Mouse (Mus musculus): ENCODE results near the gene Rasgef1a. TPM values are rescaled to one million over a fixed set of nuclear protein-coding genes. Genes with fewer than 3 reads are reported as not detected.

Gene Rasgef1a
- polyA plus RNA-seq, 1 experiment from 2014 or later, result not detected

DNA sequence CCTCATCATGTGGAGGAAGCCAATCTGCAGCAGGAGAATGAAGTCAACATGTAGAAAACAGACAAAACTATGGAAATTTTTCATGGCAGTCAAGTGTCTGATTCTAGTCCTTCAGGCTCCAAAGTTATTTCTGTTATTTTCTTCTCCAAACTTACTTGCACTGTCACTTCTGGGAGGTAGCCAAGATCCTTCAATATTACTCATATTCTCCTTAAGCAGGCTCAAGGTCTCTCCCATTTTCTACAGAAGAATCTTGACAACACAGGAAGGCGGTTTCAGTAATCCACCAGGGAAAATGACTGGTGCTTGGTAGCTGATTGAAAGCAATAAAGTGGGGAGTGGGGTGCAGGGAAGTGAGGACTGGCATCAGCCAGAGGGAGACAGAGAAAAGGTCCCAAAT is 111.5 kb downstream of the Rasgef1a start:
- no peak for ATAC-seq (ENCODE audit: low FRiP score)
- H3K36me3 ChIP-seq (ENCODE audit: control insufficient read depth, insufficient read depth, low read length), result no peaks in the 10 kb centered on the region
- H3K27me3 ChIP-seq (ENCODE audit: control insufficient read depth, insufficient read depth, low read length), result no peaks in the 10 kb centered on the region
- WGBS, result 84% methylated on average over 1 of the region's 1 CpGs
- H3K4me1 ChIP-seq (replicated peaks; ENCODE audit: control insufficient read depth, insufficient read depth, low read length), result no peaks in the 10 kb centered on the region
- H3K4me3 ChIP-seq (ENCODE audit: low read depth, low read length), result no peak overlapping the region
- H3K27ac ChIP-seq (ENCODE audit: low read depth, low read length), result no peak overlapping the region
- no peaks in the 10 kb centered on the region for H3K9me3 ChIP-seq (ENCODE audit: control insufficient read depth, low read length)
- DNase-seq (ENCODE audit: low spot score), result no peak
- H3K9ac ChIP-seq (ENCODE audit: low read depth, low read length), result no peak overlapping the region
- no peak overlapping the region for H3K4me2 ChIP-seq (replicated peaks; ENCODE audit: low read depth, low read length)

DNA sequence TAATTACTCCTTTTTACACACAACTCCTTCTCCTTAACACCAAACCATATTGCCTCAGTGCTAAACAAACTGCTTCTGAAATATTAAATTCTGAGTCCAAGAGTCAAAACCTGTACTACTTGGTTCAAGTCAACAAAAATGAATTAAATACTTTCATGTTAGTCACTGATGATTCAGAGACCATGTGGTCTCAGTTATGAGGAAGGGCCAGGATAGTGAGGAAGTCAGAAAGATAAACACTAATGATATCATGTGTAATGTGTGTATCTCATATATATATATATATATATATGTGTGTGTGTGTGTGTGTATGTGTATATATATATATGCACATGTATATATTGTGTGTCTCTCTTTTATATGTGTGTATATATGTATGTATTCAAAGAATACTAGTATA is 115.3 kb downstream of the Rasgef1a start:
- Histone ChIP-seq H3K9me3 (ENCODE audit: control insufficient read depth, low read length) (no peaks in the 10 kb centered on the region), H3K4me2 (replicated peaks; ENCODE audit: low read depth, low read length) (no peak overlapping the region), H3K4me1 (replicated peaks; ENCODE audit: control insufficient read depth, insufficient read depth, low read length) (no peaks in the 10 kb centered on the region), H3K27ac (ENCODE audit: low read depth, low read length) (no peak overlapping the region), H3K4me3 (ENCODE audit: low read depth, low read length) (no peak overlapping the region), H3K9ac (ENCODE audit: low read depth, low read length) (no peak overlapping the region), H3K36me3 (ENCODE audit: control insufficient read depth, insufficient read depth, low read length) (no peaks in the 10 kb centered on the region), H3K27me3 (ENCODE audit: control insufficient read depth, insufficient read depth, low read length) (no peaks in the 10 kb centered on the region)
- DNase-seq (ENCODE audit: low spot score), result no peak
- no peak for ATAC-seq (ENCODE audit: low FRiP score)

GRCm38 (mm10) chr6:118127198-118127597 is 116.0 kb downstream of the Rasgef1a start:
- ATAC-seq (ENCODE audit: low FRiP score), result no peak
- WGBS, result 86% methylated on average over 7 of the region's 7 CpGs
- H3K9ac ChIP-seq (ENCODE audit: low read depth, low read length), result no peak overlapping the region

DNA sequence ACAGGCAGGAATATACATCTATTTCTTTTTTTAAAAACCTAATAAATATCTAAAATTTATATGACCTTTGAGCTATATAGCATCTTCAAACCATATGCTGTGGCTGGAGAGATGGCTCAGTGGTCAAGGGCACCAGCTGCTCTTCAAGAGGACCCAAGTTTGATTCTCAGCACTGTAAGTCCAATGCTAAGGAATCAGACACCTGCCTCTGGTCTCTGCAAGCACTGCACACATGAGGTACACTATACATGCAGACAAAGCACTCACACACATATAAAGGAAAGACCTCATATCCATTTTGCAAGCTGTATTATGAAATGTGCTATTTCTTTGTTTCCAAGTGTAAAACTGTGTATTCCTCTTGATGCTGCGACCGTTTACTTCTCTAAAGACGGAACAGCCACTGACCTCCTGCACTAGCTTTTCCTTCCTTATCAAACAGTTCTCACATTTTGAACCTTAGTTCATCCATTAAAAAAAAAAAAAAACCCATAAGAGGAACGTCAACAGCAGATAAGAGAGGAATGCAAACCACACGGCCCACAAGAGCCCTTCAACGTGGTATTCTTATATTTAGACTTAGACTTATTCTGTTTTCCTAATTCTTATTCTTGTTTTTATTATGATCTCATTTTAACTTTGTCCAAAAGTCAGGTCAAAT is 116.7 kb downstream of the Rasgef1a start:
- Histone ChIP-seq H3K9ac (ENCODE audit: low read depth, low read length) (no peak overlapping the region), H3K27ac (ENCODE audit: low read depth, low read length) (no peak overlapping the region), H3K4me2 (replicated peaks; ENCODE audit: low read depth, low read length) (no peak overlapping the region), H3K36me3 (ENCODE audit: control insufficient read depth, insufficient read depth, low read length) (no peaks in the 10 kb centered on the region), H3K4me1 (replicated peaks; ENCODE audit: control insufficient read depth, insufficient read depth, low read length) (no peaks in the 10 kb centered on the region), H3K27me3 (ENCODE audit: control insufficient read depth, insufficient read depth, low read length) (no peaks in the 10 kb centered on the region), H3K4me3 (ENCODE audit: low read depth, low read length) (no peak overlapping the region), H3K9me3 (ENCODE audit: control insufficient read depth, low read length) (no peaks in the 10 kb centered on the region)
- 85% methylated on average over 6 of the region's 6 CpGs for WGBS
- DNase-seq (ENCODE audit: low spot score) (no peak), ATAC-seq (ENCODE audit: low FRiP score) (no peak)

More at GRCm38 (mm10) chr6:118127198-118127597, 116.0 kb downstream of the Rasgef1a start:
- Histone ChIP-seq H3K4me2 (replicated peaks; ENCODE audit: low read depth, low read length) (no peak overlapping the region), H3K9me3 (ENCODE audit: control insufficient read depth, low read length) (no peaks in the 10 kb centered on the region), H3K4me3 (ENCODE audit: low read depth, low read length) (no peak overlapping the region), H3K27ac (ENCODE audit: low read depth, low read length) (no peak overlapping the region), H3K27me3 (ENCODE audit: control insufficient read depth, insufficient read depth, low read length) (no peaks in the 10 kb centered on the region), H3K4me1 (replicated peaks; ENCODE audit: control insufficient read depth, insufficient read depth, low read length) (no peaks in the 10 kb centered on the region), H3K36me3 (ENCODE audit: control insufficient read depth, insufficient read depth, low read length) (no peaks in the 10 kb centered on the region)
- DNase-seq (ENCODE audit: low spot score), result no peak

DNA sequence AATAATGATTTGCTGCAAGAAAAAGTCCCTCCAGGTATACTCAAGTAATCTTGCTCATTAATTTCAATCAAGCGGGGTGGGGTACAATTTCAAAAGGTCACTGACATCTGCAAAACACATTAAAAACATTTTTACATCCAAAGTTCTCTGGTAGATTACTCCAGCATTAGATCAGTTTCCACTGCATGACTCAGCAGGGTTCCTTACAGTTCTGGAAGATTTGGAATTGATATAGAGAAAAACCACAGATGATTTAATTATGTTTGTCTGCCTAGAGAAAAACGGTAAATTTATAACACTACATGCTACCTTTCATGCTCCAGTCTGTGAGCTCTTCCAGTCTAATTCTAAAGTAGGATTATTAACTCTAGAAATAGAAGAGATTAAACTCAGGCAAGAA is 118.8 kb downstream of the Rasgef1a start:
- Histone ChIP-seq H3K4me3 (ENCODE audit: low read depth, low read length) (no peak overlapping the region), H3K36me3 (ENCODE audit: control insufficient read depth, insufficient read depth, low read length) (no peaks in the 10 kb centered on the region), H3K4me2 (replicated peaks; ENCODE audit: low read depth, low read length) (no peak overlapping the region), H3K9me3 (ENCODE audit: control insufficient read depth, low read length) (no peaks in the 10 kb centered on the region), H3K4me1 (replicated peaks; ENCODE audit: control insufficient read depth, insufficient read depth, low read length) (no peaks in the 10 kb centered on the region), H3K27me3 (ENCODE audit: control insufficient read depth, insufficient read depth, low read length) (no peaks in the 10 kb centered on the region), H3K27ac (ENCODE audit: low read depth, low read length) (no peak overlapping the region), H3K9ac (ENCODE audit: low read depth, low read length) (no peak overlapping the region)
- 90% methylated on average over 2 of the region's 2 CpGs for WGBS
- ATAC-seq (ENCODE audit: low FRiP score) (no peak), DNase-seq (ENCODE audit: low spot score) (no peak)

GRCm38 (mm10) chr6:118134461-118134860 is 123.2 kb downstream of the Rasgef1a start:
- H3K27me3 ChIP-seq (ENCODE audit: control insufficient read depth, insufficient read depth, low read length), result no peaks in the 10 kb centered on the region
- WGBS, result 82% methylated on average over 1 of the region's 1 CpGs
- no peak overlapping the region for H3K9ac ChIP-seq (ENCODE audit: low read depth, low read length)
- no peak overlapping the region for H3K4me3 ChIP-seq (ENCODE audit: low read depth, low read length)
- H3K4me2 ChIP-seq (replicated peaks; ENCODE audit: low read depth, low read length), result no peak overlapping the region
- DNase-seq (ENCODE audit: low spot score), result no peak
- H3K27ac ChIP-seq (ENCODE audit: low read depth, low read length), result no peak overlapping the region
- ATAC-seq (ENCODE audit: low FRiP score), result no peak
- no peaks in the 10 kb centered on the region for H3K4me1 ChIP-seq (replicated peaks; ENCODE audit: control insufficient read depth, insufficient read depth, low read length)
- H3K36me3 ChIP-seq (ENCODE audit: control insufficient read depth, insufficient read depth, low read length), result no peaks in the 10 kb centered on the region
- no peaks in the 10 kb centered on the region for H3K9me3 ChIP-seq (ENCODE audit: control insufficient read depth, low read length)

- 79% methylated on average over 2 of the region's 2 CpGs for WGBS
These were observed 125.9 kb downstream of the Rasgef1a start for GRCm38 (mm10) chr6:118137148-118137547.

DNA sequence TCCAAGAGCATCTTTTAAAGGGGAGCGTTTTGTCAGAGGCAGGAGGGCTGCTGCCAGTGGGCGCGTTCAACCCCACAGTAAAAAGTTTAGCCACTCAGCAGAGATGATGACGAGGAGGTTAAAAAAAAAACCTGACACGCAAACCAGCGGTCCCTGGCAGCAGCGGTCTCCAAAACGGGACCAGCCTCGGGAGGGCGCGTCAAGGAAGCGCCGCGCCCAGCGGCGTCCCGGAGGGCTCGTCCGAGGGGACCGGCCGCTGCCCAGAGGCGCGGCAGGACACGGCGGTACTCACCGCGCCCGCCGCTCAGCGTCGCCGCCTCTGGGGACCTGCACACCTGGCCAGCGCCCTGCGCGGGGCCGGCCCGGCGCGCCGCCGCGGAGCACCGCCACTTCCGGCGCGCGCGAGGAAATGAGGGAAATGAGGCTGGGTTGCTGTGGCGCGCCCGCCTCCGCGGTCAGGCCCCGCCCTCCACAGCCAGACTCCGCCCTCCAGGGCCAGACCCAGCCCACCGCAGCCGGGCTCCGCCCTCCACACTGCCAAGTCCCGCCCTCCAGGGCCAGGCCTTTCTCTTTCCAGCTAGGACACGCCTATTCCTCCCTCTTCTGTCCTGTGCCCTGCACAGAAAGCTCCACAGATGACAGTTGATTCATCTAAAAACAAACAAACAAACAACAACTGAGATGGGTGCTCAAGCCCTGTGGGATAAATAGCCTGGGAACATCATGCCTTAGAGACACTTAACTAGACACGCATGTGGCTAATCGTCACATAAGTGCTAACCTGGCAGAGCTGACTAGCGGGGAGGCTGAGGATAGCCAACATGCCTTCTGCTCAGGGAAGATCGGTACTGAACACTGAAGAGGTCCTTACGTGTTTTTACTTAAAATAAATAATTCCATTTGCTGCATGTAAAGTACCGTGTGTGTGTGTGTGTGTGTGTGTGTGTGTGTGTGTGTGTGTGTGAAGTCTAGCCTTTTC is 127.8 kb downstream of the Rasgef1a start, which contains the start of gene Csgalnact2:
TSS of gene Csgalnact2 (minus strand) at position 410 of the 979 bp plus-strand sequence.
- no peaks in the 10 kb centered on the region for H3K27me3 ChIP-seq (ENCODE audit: control insufficient read depth, insufficient read depth, low read length)
- H3K4me2 ChIP-seq (replicated peaks; ENCODE audit: low read depth, low read length), result peak within 1 kb of the TSS; percentile 68
- H3K9me3 ChIP-seq (ENCODE audit: control insufficient read depth, low read length), result no peaks in the 10 kb centered on the region
- peak within 1 kb of the TSS; percentile 82 for H3K4me3 ChIP-seq (ENCODE audit: low read depth, low read length)
- no peaks in the 10 kb centered on the region for H3K4me1 ChIP-seq (replicated peaks; ENCODE audit: control insufficient read depth, insufficient read depth, low read length)
- H3K36me3 ChIP-seq (ENCODE audit: control insufficient read depth, insufficient read depth, low read length), result no peaks in the 10 kb centered on the region
- 8% methylated on average over 53 of the region's 66 CpGs for WGBS
- DNase-seq (ENCODE audit: low spot score) (peak; percentile 91), ATAC-seq (ENCODE audit: low FRiP score) (peak; percentile 99)
- H3K9ac ChIP-seq (ENCODE audit: low read depth, low read length), result peak within 1 kb of the TSS; percentile 78
- no peak within 1 kb of the TSS; the same call in 1 of the 2 replicates for H3K27ac ChIP-seq (ENCODE audit: low read depth, low read length)

More at GRCm38 (mm10) chr6:118137148-118137547, 125.9 kb downstream of the Rasgef1a start:
- Histone ChIP-seq H3K4me1 (replicated peaks; ENCODE audit: control insufficient read depth, insufficient read depth, low read length) (no peaks in the 10 kb centered on the region), H3K27ac (ENCODE audit: low read depth, low read length) (no peak overlapping the region), H3K27me3 (ENCODE audit: control insufficient read depth, insufficient read depth, low read length) (no peaks in the 10 kb centered on the region), H3K4me3 (ENCODE audit: low read depth, low read length) (no peak overlapping the region), H3K36me3 (ENCODE audit: control insufficient read depth, insufficient read depth, low read length) (no peaks in the 10 kb centered on the region), H3K9me3 (ENCODE audit: control insufficient read depth, low read length) (no peaks in the 10 kb centered on the region), H3K4me2 (replicated peaks; ENCODE audit: low read depth, low read length) (no peak overlapping the region), H3K9ac (ENCODE audit: low read depth, low read length) (no peak overlapping the region)
- DNase-seq (ENCODE audit: low spot score) (no peak), ATAC-seq (ENCODE audit: low FRiP score) (no peak)

All from hindbrain, embryonic 11.5 days (tissue).